Mouse (Mus musculus) B cell, adult (primary cell): Measurements from ENCODE around the gene Ipo13. TPM values are rescaled to one million over a fixed set of nuclear protein-coding genes. Genes with fewer than 3 reads are reported as not detected.

ENCODE experiments used
- total RNA-seq: library from RNA; stranded (reverse); gene quantifications from 4 replicates; pipeline ENCODE4 v1.2.4, GENCODE M21; 2023; ENCODE audit not compliant: inconsistent age

Ipo13 gene
- total RNA-seq, result 47.6 to 62.3 TPM (median 56.0 TPM) in 4 replicates

DNA sequence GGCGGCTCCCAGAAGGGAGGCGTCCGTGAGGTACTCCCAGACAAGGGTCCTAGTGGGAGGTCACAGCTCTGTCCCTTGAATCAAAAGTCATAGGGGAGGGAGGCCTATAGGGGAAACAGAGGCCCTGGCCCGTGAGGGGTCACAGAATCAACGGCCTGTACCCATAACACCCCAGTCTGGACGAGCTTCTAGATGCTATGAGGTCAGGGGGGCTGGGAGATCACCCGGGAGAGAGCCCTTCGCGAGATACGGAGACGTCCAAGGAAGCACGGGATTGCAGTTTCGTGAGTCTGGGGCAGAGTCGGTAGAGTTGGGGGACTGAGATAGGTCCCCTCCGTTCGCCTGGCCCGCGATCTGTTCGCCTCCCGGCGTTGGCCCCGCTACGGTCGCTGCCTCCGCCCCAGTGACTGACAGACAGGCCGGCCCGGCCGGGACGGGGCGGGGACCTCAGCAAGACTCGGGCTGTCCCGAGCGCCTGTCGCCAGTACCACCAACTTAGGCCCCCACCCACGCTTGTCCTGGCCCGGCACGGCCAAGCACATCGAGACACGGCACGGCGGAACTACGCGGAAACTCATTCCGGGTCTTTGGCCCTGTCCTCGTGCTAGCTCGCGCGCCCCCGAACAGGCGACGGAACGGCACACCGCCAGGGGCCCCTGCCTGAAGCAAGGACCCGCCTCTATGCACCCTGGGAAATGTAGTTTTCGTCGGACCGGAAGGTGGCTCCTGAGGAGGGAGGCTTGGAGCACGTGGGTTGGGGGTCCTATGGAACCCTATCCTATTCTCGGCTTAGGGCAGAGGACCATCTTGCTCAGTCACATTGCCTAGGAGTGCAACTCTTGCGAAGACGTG lies at the start of gene Ipo13:
Gene Ipo13, minus strand, starts transcription at position 409 of the 852 bp plus-strand sequence.

GRCm38 (mm10) chr4:117929391-117929881 lies 14.6 kb upstream of the Ipo13 start, which contains the start of gene Artn:
Artn (minus strand) TSS chr4:117929763.

DNA sequence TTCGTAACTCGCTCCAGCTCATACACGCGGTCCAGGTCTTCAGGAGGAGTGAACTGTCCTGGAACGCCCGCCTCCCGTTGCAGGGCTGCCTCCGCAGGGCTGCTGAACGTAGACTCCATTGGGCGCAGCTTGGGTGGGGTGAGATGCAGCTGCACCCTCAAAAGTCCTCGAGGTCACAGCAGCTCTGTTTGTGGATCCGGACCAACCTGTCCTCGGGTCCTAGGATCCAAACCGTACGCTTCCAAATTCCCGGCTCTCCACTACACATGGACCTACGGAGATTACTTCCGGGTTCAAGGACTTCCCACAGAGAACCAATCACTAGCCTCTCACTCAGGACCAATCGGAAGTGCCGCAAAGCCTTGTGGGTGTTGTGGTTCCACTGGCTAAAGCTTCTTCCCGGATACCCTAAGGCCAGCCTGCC lies 23.0 kb downstream of the Ipo13 start, which contains the start of gene Dph2:
Gene Dph2, minus strand, starts transcription at position 295 of the 424 bp plus-strand sequence.

DNA sequence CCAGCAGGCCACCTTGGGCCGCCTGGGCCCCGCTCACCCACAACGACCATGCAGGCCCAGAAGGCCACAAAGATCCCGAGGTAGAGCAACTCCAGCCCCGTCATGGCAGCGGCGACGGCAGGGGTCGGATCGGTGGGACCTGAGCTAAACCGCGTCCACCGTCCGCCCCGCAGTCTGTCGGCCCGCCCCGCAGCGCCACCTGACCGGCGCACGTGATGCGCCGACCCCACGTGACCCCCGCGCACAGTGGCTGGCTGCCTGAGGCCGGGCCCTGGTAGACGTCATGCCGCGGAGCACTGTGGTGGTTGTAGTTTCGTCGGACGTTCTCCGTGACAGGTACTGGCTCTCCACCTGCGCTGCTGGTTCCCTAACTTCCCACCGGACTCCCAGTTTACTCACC lies 27.7 kb downstream of the Ipo13 start, which contains the start of gene Atp6v0b:
Gene Atp6v0b, minus strand, starts transcription at position 201 of the 400 bp plus-strand sequence.

DNA sequence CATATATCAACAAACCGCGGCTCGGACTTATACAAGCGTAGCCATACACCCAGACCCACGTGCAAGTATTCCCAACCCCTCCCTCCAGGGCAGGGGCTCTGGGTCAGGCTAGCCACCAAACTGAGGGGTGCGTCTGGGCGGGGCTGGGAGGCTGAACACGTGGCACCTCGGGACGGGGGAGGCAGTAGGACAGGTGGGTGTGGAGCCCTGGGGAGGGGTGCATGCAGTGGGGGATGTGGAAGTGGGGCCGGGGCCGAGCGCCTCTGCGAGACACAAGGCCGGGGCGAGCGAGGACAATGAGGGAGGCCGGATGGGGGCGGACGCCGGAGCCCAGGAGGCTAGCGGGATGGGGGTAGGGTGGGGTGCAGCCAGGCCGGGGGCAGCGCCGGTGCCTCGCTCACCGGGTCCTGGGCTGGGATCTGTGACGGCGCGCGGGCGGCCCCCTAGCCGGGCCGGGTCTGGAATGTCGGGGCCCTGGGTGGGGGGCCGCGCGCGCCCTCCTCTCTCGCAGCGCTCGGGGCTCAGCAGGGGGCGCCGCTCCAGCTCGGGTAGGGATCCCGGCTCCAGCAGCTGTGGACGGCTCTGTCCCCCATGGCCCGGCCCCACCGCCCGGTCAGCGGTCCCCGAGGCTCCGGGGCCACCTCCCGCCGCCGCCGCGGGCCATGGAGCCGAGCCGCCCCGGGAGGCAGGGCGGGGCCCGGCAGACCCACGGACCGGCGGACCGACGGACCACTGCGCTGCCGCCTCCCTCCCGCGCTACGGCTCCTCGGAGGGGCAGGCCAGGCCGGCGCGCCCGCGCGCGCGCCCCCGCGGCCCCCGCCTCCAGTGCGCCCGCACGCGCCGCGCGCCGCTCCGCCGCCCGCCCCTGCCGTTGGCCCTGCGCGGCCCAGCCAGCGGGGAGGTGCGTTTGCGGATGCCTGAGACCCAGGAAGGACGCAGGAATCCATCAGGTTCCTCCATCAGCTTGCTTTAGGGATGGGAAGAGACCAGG lies 31.8 kb downstream of the Ipo13 start, which contains the start of gene B4galt2:
Gene B4galt2, minus strand, starts transcription at position 787 of the 991 bp plus-strand sequence.

DNA sequence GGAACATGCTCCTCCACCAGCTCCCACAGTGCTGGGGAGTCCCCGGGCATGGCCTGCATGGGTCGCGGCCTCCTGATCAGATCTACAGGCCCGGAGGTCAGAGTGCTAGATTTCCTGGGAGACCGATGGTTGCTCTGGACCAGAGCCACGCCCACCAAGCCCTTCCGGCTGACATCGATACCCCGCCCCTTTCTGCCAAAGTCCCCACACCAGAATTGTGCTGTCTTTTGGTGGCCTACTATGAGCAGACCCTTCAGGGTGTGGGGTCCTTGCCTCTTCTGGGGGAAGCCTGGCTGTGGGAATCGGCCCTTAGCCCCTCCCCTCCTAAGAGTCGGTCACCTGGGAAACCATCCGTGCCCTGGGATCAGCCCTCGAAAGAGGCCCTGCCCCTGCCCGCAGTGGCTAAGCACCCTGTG lies 42.3 kb downstream of the Ipo13 start, which contains the start of gene Ccdc24:
Gene Ccdc24, minus strand, starts transcription at position 87 of the 416 bp plus-strand sequence.

Other genes with a start within 250 kb of the Ipo13 start
- gene Dmap1, start 232.7 kb downstream of the Ipo13 start, total RNA-seq, result 27.9 to 34.2 TPM (median 30.9 TPM) in 4 replicates
- gene Gm12845, start 190.6 kb downstream of the Ipo13 start, total RNA-seq, result not detected in 4 replicates
- not detected in 4 replicates for gene Klf17, start 149.4 kb downstream of the Ipo13 start, total RNA-seq
- gene Slc6a9, start 80.5 kb downstream of the Ipo13 start, total RNA-seq, result 0.32 to 0.87 TPM (median 0.43 TPM) in 4 replicates
- gene Ccdc24, start 42.4 kb downstream of the Ipo13 start, total RNA-seq, result not detected in 4 replicates
- gene B4galt2, start 31.5 kb downstream of the Ipo13 start, total RNA-seq, result 0.35 TPM in 1 of 4 replicates, not detected in the others
- 248 to 285 TPM (median 270 TPM) in 4 replicates for gene Atp6v0b, start 27.7 kb downstream of the Ipo13 start, total RNA-seq
- 13.6 to 19.8 TPM (median 14.2 TPM) in 4 replicates for gene Dph2, start 23.0 kb downstream of the Ipo13 start, total RNA-seq
- gene Artn, start 14.8 kb upstream of the Ipo13 start, total RNA-seq, result 0.22 to 0.58 TPM (median 0.32 TPM) in 4 replicates
- 19.2 to 22.2 TPM (median 21.0 TPM) in 4 replicates for gene St3gal3, start 219.9 kb upstream of the Ipo13 start, total RNA-seq